Mouse (Mus musculus) G1E (cell line): ENCODE results near the gene Tex29.

ENCODE experiments used
- CTCF ChIP-seq: IDR thresholded peaks from 2 replicates; pipeline ENCODE4 v1.5.1; 2012; ENCODE audit warnings: low read depth, low read length, inconsistent platforms, mixed read lengths
- GATA1 ChIP-seq: IDR thresholded peaks from 2 replicates; pipeline ENCODE4 v1.6.1; 2012; ENCODE audit warnings: borderline replicate concordance, low read length, inconsistent platforms, mixed read lengths

- TF ChIP-seq CTCF: no peak
- no peak for TF ChIP-seq GATA1
These were observed 46.5 kb downstream of the Tex29 start for GRCm38 (mm10) chr8:11886824-11887223.
